Mouse (Mus musculus) hindbrain, embryonic 16.5 days (tissue): ENCODE measurements around the gene Sh2d4b. TPM values are rescaled to one million over a fixed set of nuclear protein-coding genes. Genes with fewer than 3 reads are reported as not detected.

ENCODE experiments used
- ATAC-seq: fragments of 200-750 bp; cut with Nextera tagmentation; 2 replicates; pipeline ENCODE4 v1.8.0; 2017; ENCODE audit warnings: moderate TSS enrichment, moderate library complexity
- H3K27ac ChIP-seq: fragments of 300-500 bp; sonication (generic); 2 replicates; pipeline ENCODE4 v1.5.1; 2014; ENCODE audit warnings: low read depth, mild to moderate bottlenecking, control low read depth, low read length, moderate library complexity
- H3K27me3 ChIP-seq: fragments of 300-500 bp; sonication (generic); replicated peaks from 2 replicates; pipeline ENCODE4 v1.6.1; 2014; ENCODE audit warnings: low read length; ENCODE audit not compliant: control insufficient read depth, insufficient read depth
- H3K36me3 ChIP-seq: fragments of 300-500 bp; sonication (generic); 2 replicates; pipeline ENCODE4 v1.6.1; 2014; ENCODE audit warnings: mild to moderate bottlenecking, low read length, moderate library complexity, mixed read lengths; ENCODE audit not compliant: control insufficient read depth, insufficient read depth
- H3K4me1 ChIP-seq: fragments of 300-500 bp; sonication (generic); 2 replicates; pipeline ENCODE4 v1.6.1; 2014; ENCODE audit warnings: low read depth, low read length; ENCODE audit not compliant: control insufficient read depth, insufficient read depth
- H3K4me2 ChIP-seq: fragments of 300-500 bp; sonication (generic); 2 replicates; pipeline ENCODE4 v1.6.1; 2014; ENCODE audit warnings: mild to moderate bottlenecking, low read length, control low read depth, moderate library complexity
- H3K4me3 ChIP-seq: fragments of 300-500 bp; sonication (generic); 2 replicates; pipeline ENCODE4 v1.5.1; 2014; ENCODE audit warnings: mild to moderate bottlenecking, low read length, control low read depth, moderate library complexity
- H3K9ac ChIP-seq: fragments of 300-500 bp; sonication (generic); 2 replicates; pipeline ENCODE4 v1.6.1; 2014; ENCODE audit warnings: low read depth, mild to moderate bottlenecking, control low read depth, low read length, moderate library complexity
- H3K9me3 ChIP-seq: fragments of 300-500 bp; sonication (generic); 2 replicates; pipeline ENCODE4 v1.6.1; 2014; ENCODE audit warnings: mild to moderate bottlenecking, low read length, moderate library complexity; ENCODE audit not compliant: control insufficient read depth
- WGBS: fragments of 180-500 bp; shearing (Covaris S2); extraction: QIAGEN DNeasy Blood & Tissue Kit; methylation state at CpG from one replicate; pipeline ENCODE4 v1.1.7; 2014; 5-methylcytosine and 5-hydroxymethylcytosine counted together
- polyA plus RNA-seq: library from polyadenylated mRNA; unstranded; fragments of >200 nt; fragmentation: Nextera tagmentation; extraction: Ambion mirVana; gene quantifications from 2 replicates; pipeline ENCODE4 v1.2.1, GENCODE M21; 2015

Gene Sh2d4b
- polyA plus RNA-seq, 1 experiment from 2014 or later = 0.54 TPM

- Histone ChIP-seq H3K27ac (no peak overlapping the region), H3K4me3 (no peak overlapping the region), H3K4me1 (no peaks in the 10 kb centered on the region), H3K27me3 (no peaks in the 10 kb centered on the region), H3K9me3 (no peaks in the 10 kb centered on the region), H3K9ac (no peak overlapping the region), H3K36me3 (no peaks in the 10 kb centered on the region), H3K4me2 (no peak overlapping the region)
- no peak for ATAC-seq
- WGBS = 67% methylated on average over 9 of the region's 9 CpGs
These were observed 62.6 kb downstream of the Sh2d4b start for GRCm38 (mm10) chr14:40830505-40830904.

- Histone ChIP-seq H3K4me1 (no peaks in the 10 kb centered on the region), H3K27me3 (no peaks in the 10 kb centered on the region), H3K9me3 (no peaks in the 10 kb centered on the region), H3K27ac (no peak overlapping the region), H3K36me3 (no peaks in the 10 kb centered on the region), H3K9ac (no peak overlapping the region), H3K4me2 (no peak overlapping the region), H3K4me3 (no peak overlapping the region)
- WGBS = 48% methylated on average over 11 of the region's 11 CpGs
- ATAC-seq = no peak
These were observed 63.0 kb downstream of the Sh2d4b start for GRCm38 (mm10) chr14:40830094-40830493.

GRCm38 (mm10) chr14:40818051-40818450, 75.0 kb downstream of the Sh2d4b start:
- H3K4me2 ChIP-seq = no peak overlapping the region
- H3K9me3 ChIP-seq = no peaks in the 10 kb centered on the region
- H3K27me3 ChIP-seq = no peaks in the 10 kb centered on the region
- WGBS = 65% methylated on average over 2 of the region's 2 CpGs
- no peaks in the 10 kb centered on the region; the same call in 1 of the 2 replicates for H3K36me3 ChIP-seq
- no peak overlapping the region for H3K27ac ChIP-seq
- H3K4me1 ChIP-seq = no peaks in the 10 kb centered on the region
- no peak for ATAC-seq
- no peak overlapping the region for H3K9ac ChIP-seq
- H3K4me3 ChIP-seq = no peak overlapping the region

- Histone ChIP-seq H3K9ac (no peak overlapping the region), H3K36me3 (no peaks in the 10 kb centered on the region; the same call in 1 of the 2 replicates), H3K27ac (no peak overlapping the region), H3K4me2 (no peak overlapping the region), H3K9me3 (no peaks in the 10 kb centered on the region), H3K27me3 (no peaks in the 10 kb centered on the region), H3K4me1 (no peaks in the 10 kb centered on the region), H3K4me3 (no peak overlapping the region)
- no peak for ATAC-seq
- WGBS = 91% methylated on average over 5 of the region's 5 CpGs
These were observed 76.4 kb downstream of the Sh2d4b start for GRCm38 (mm10) chr14:40816715-40817114.

GRCm38 (mm10) chr14:40791606-40792005, 101.5 kb downstream of the Sh2d4b start:
- no peak overlapping the region for H3K4me2 ChIP-seq
- no peaks in the 10 kb centered on the region for H3K9me3 ChIP-seq
- no peak overlapping the region for H3K4me3 ChIP-seq
- ATAC-seq = peak; percentile 65
- H3K36me3 ChIP-seq = no peaks in the 10 kb centered on the region
- H3K27ac ChIP-seq = no peak overlapping the region
- no peaks in the 10 kb centered on the region for H3K27me3 ChIP-seq
- no peak overlapping the region for H3K9ac ChIP-seq
- WGBS = 51% methylated on average over 1 of the region's 1 CpGs
- H3K4me1 ChIP-seq = no peaks in the 10 kb centered on the region

- Histone ChIP-seq H3K27ac (no peak overlapping the region), H3K4me2 (no peak overlapping the region), H3K9me3 (no peaks in the 10 kb centered on the region), H3K4me1 (no peaks in the 10 kb centered on the region), H3K27me3 (no peaks in the 10 kb centered on the region), H3K4me3 (no peak overlapping the region), H3K9ac (no peak overlapping the region), H3K36me3 (no peaks in the 10 kb centered on the region)
- WGBS = 21% methylated on average over 3 of the region's 3 CpGs
- peak; percentile 75 for ATAC-seq
These were observed 104.0 kb downstream of the Sh2d4b start for GRCm38 (mm10) chr14:40789110-40789509.

- 57% methylated on average over 7 of the region's 7 CpGs for WGBS
- Histone ChIP-seq H3K27me3 (no peaks in the 10 kb centered on the region), H3K4me1 (no peaks in the 10 kb centered on the region; the same call in 1 of the 2 replicates), H3K9me3 (no peaks in the 10 kb centered on the region), H3K36me3 (no peaks in the 10 kb centered on the region), H3K4me3 (no peak overlapping the region), H3K4me2 (no peak overlapping the region), H3K27ac (no peak overlapping the region), H3K9ac (no peak overlapping the region)
- peak; percentile 87 for ATAC-seq
These were observed 123.7 kb downstream of the Sh2d4b start for GRCm38 (mm10) chr14:40769097-40770090.

Other genes starting within 250 kb of the Sh2d4b start
- 52.5 and 60.6 TPM in 2 replicates for gene Tspan14, start 73.5 kb upstream of the Sh2d4b start, polyA plus RNA-seq
- gene Fam213a, start 120.5 kb upstream of the Sh2d4b start, polyA plus RNA-seq = 110 and 123 TPM in 2 replicates
- 1.4 and 1.5 TPM in 2 replicates for gene Dydc2, start 175.9 kb upstream of the Sh2d4b start, polyA plus RNA-seq
- 0.26 TPM in 2 replicates for gene Dydc1, start 179.6 kb upstream of the Sh2d4b start, polyA plus RNA-seq
- gene Mat1a, start 211.8 kb upstream of the Sh2d4b start, polyA plus RNA-seq = not detected in 2 replicates
- not detected in 2 replicates for gene Sftpa1, start 238.5 kb upstream of the Sh2d4b start, polyA plus RNA-seq